Mouse (Mus musculus) gastrocnemius, adult 2 months (tissue): ENCODE results near the gene Cenph. TPM values are rescaled to one million over a fixed set of nuclear protein-coding genes. Genes with fewer than 3 reads are reported as not detected.
"Not testable (repeated sequence)": the region's sequence is repeated elsewhere in the genome, so short reads cannot be mapped to it uniquely, and the experiment has no call there.

Experiments used
- DNase-seq: peaks from one replicate; pipeline ENCODE4 v3.0.0; 2022
- H3K27ac ChIP-seq: fragments of 200-600 bp; 2 replicates; pipeline ENCODE4 v1.8.1; 2022; ENCODE audit warnings: mild to moderate bottlenecking
- H3K4me3 ChIP-seq: fragments of 200-600 bp; 2 replicates; pipeline ENCODE4 v1.8.1; 2022; ENCODE audit warnings: mild to moderate bottlenecking, moderate library complexity
- CTCF ChIP-seq: fragments of 200-600 bp; IDR thresholded peaks from 2 replicates; pipeline ENCODE4 v1.8.1; 2022; ENCODE audit warnings: antibody characterized with exemption, mild to moderate bottlenecking, moderate library complexity
- intact Hi-C: fragments of 180-260 bp; cut with DNase I; formaldehyde crosslinking; loops from one replicate; pipeline ENCODE4 v1.15.1; 2025
- long read RNA-seq, 2 experiments: library from polyadenylated mRNA; stranded (forward); transcript quantifications; one replicate each; pipeline ENCODE4 v2.0.0; 2021
- total RNA-seq, 2 experiments: library from RNA; stranded (reverse); gene quantifications; 2 replicates each; pipeline ENCODE4 v1.2.3; 2021

Cenph gene
- total RNA-seq = not detected
- long read RNA-seq, experiment 1 = 0 reads
- long read RNA-seq, experiment 2 = 0 reads

GRCm38 (mm10) chr13:100775252-100776055 is at the start of gene Cenph:
Gene Cenph (minus strand): TSS chr13:100775899.
- Histone ChIP-seq H3K27ac (peak within 1 kb of the TSS; percentile 71), H3K4me3 (peak within 1 kb of the TSS; percentile 85)
- intact Hi-C loops = loop anchor here (5.0 kb wide), 1 partner anchor 33 kb away; the partner anchor contains the start of gene Mrps36
- TF ChIP-seq CTCF = no peak
- DNase-seq = peak; percentile 87

DNA sequence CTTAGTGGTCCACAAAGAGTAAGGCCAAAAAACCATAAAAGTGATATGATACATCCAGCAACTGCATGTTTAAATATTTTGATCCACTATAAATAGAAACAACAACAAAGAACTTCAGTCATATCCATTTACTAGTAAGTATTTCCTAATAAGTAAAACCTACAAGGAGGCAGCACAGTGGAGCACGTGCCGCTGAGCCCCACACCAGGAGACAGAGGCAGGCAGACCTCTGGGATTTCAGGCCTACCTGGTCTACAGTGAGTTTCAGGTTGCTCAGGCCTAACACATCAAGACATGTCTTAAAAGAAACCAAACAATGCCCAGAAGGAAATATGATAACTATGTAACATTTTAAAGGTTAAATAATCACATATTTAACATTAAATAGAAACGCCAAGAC is 49.2 kb upstream of the Cenph start:
- no peak for DNase-seq
- intact Hi-C loops = no loop called here
- H3K27ac ChIP-seq = no peak overlapping the region
- no peak for TF ChIP-seq CTCF
- no peak overlapping the region for H3K4me3 ChIP-seq

DNA sequence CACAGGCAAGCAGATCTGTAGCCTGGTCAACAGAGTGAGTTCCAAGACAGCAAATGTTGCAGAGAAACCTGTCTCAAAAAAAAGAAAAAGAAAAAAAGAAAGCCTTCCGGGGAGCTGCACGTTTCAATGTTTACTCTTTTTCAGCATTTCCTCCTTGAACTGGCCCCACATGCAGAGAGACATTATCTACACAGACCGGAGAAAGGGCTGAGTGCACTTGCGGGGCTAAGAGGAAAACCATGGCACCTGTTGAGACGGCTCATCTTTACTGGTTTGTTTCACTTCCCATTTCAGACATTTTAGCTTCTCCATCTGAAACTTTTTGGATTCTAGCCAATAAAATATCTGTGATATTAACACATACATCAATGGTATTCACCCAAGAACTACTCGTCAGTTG is 48.6 kb upstream of the Cenph start:
- intact Hi-C loops = no loop called here
- H3K4me3 ChIP-seq = no peak overlapping the region
- no peak overlapping the region for H3K27ac ChIP-seq
- no peak for DNase-seq
- no peak for TF ChIP-seq CTCF

- Histone ChIP-seq H3K4me3 (no peak overlapping the region), H3K27ac (no peak overlapping the region)
- intact Hi-C loops = no loop called here
- TF ChIP-seq CTCF = no peak
- no peak for DNase-seq
Observed at GRCm38 (mm10) chr13:100823863-100824262, 48.2 kb upstream of the Cenph start.

GRCm38 (mm10) chr13:100814451-100814850 is 38.8 kb upstream of the Cenph start:
- DNase-seq = no peak
- Histone ChIP-seq H3K27ac (no peak overlapping the region), H3K4me3 (no peak overlapping the region)
- intact Hi-C loops = no loop called here
- no peak for TF ChIP-seq CTCF

DNA sequence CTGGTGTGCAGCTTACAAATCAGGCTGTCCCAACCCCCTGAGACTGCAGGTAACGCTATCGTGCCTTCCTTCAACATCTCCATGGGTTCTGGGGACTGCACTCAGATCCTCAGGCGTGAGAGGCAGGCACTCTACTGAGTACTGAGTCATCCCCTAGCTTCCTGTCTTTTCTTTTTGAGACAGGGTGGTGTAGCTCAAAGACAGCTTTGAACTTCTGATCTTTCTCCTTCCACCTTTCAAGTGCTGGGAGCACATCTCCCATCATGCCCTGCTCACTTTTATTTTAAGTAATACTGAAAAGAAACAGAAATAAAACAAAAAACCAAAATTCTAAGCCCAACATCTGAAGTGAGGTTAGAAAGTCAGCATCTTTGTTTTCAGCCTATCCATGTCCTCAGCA is 30.1 kb upstream of the Cenph start:
- Histone ChIP-seq H3K27ac (no peak overlapping the region), H3K4me3 (no peak overlapping the region)
- TF ChIP-seq CTCF = no peak
- no peak for DNase-seq
- intact Hi-C loops = no loop called here

DNA sequence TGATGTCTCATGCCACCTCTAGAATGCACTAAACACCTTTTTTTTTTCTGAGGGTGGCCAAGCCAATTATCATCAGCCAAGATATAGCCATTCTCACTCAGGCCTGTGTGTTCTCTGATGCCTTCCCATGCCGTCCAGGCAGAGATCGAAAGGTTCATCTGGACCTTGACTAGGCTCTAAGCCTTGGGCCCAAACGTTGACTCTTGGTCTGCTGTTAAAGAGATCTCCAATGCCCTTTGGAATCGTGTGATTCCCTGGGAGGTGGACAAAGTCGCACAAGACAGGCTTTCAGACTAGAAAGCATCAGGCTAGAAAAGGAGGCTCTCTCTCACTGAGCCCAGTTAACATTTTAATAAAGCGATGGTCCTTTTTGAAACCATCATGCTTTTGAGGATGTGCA is 21.5 kb upstream of the Cenph start:
- TF ChIP-seq CTCF = no peak
- intact Hi-C loops = no loop called here
- Histone ChIP-seq H3K4me3 (no peak overlapping the region), H3K27ac (no peak overlapping the region)
- DNase-seq = no peak

DNA sequence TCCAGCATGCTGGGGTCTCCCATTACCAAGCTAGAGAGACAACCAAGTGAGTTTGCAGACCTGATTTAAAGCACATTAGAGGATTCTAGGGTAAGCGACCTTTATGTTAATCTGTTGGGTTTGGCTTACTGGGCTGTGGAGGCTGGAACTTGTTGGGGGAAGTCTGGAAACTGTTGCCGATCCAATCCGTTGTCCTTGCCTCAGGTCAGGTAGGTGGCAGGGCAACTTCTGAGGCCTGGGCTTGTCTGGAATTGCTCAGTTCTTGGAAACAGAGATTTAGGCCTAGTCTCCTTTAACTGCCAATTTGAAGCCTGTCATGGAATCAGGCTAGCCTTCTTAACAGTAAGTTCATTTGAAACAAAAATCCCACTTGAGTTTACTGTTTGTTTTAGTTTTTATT is 13.4 kb upstream of the Cenph start:
- Histone ChIP-seq H3K27ac (no peak overlapping the region), H3K4me3 (no peak overlapping the region)
- intact Hi-C loops = loop anchor here (5.0 kb wide), 1 partner anchor 43 kb away; the partner anchor contains the start of gene Slc30a5
- no peak for DNase-seq
- no peak for TF ChIP-seq CTCF

DNA sequence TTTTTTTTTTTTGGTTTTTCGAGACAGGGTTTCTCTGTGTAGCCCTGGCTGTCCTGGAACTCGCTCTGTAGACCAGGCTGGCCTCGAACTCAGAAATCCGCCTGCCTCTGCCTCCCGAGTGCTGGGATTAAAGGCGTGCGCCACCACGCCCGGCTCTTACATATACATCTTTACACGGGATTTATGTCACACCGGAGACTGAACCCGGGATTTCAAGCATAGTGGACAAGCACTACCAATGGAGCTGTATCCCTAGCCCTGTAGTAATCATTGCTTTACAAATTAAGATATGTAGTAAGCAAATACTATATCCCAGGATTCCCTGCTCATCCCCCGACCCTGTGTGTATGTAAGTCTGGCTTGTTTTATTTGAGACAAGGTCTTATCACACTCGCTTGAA is 12.4 kb upstream of the Cenph start:
- not testable (repeated sequence) for H3K27ac ChIP-seq, H3K4me3 ChIP-seq, DNase-seq
- intact Hi-C loops = loop anchor here (5.0 kb wide), 1 partner anchor 44 kb away; the partner anchor contains the start of gene Slc30a5

DNA sequence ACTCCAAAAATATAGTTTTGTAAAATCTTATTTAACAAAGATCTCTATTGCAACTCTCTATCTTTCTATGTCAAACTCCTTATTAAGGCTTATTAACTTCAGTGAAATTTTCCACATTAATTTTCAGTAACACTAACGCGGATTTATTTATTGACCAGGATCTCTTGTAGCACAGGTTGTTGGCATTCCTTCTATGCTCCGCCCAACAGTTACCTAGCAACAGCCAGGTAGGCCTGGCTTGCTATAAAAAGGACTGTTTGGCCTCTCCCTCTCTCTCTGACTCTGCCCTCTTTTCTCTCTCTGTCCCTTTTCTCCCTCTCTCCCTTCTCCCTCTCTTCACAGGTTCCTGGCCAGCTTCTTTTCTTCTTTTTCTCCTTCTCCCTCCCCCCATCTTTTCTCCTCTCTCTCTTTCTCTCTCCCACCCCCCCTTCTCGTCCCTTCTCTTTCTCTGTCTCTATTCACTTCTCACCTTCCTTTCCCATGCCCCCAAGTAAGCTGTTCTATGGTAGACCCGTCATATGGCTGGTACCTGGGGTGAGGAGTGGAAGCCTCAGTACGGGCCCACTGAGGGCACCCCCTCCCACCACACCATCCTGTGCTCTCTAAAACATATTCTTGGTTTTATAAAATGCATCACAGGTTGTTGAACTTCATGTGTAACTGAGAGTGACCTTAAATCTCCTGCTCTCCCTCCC is 11.8 kb upstream of the Cenph start:
- no peak for DNase-seq
- intact Hi-C loops = loop anchor here (5.0 kb wide), 1 partner anchor 45 kb away; the partner anchor contains the start of gene Slc30a5
- no peak overlapping the region for H3K4me3 ChIP-seq

GRCm38 (mm10) chr13:100786414-100786867 is 10.7 kb upstream of the Cenph start, which contains the start of gene Ccnb1:
Gene Ccnb1 (minus strand): TSS chr13:100786570.
- TF ChIP-seq CTCF = peak; percentile 46
- Histone ChIP-seq H3K4me3 (peak within 1 kb of the TSS; percentile 90), H3K27ac (peak within 1 kb of the TSS; percentile 73)
- DNase-seq = peak; percentile 95
- intact Hi-C loops = loop anchor here (5.0 kb wide), 1 partner anchor 46 kb away; the partner anchor contains the start of gene Slc30a5

More for the DNA sequence above, 11.8 kb upstream of the Cenph start:
- TF ChIP-seq CTCF = no peak
- H3K27ac ChIP-seq = no peak overlapping the region; the same call in 1 of the 2 replicates

DNA sequence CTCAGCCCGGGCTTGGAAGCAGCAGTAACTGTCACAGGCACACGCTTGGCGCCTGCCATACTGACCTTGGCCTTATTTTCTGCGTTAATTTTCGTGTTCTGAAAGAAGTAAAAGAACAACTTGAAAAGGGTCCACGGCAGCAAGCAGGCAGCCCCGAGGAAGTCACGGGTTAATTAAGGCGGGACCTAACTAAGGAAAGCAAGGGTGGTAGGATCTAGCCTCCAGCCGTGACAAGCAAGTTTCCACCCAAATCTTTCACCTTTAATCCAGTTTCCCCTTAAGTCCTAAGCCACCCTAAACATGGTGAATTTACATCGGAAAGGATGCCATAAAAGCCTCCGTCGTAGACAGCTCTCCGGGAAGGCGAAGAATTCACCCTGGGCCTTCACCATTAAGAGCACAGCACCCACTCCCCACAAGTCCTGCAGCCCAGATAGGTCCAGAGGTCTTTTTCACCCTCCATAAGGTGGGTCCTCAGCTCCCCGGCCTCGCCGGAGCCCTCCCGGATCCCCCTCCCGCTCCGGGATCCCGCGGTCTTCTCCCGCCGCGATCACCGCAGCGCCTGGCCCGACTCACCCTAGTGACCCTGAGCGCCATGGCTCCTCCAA is 10.2 kb upstream of the Cenph start:
- H3K27ac ChIP-seq = no peak overlapping the region
- intact Hi-C loops = loop anchor here (5.0 kb wide), 1 partner anchor 46 kb away; the partner anchor contains the start of gene Slc30a5
- TF ChIP-seq CTCF = no peak
- no peak for DNase-seq
- H3K4me3 ChIP-seq = peak overlapping the region; percentile 90
